Comparison of ENCODE assay signal across 8 mouse cellular contexts in genomic region chr5:19907381-19907982, GRCm38 (mm10).
A peak's percentile ranks its signal among the peaks of the same experiment; 100 is the strongest.
DNase-seq lines count a peak whose midpoint lies in the region; ATAC-seq and TF ChIP-seq lines count a peak whose summit lies in the region.

No protein-coding gene starts in this region.

- H3K27me3 ChIP-seq in ES-Bruce4 (ENCODE audit: control insufficient read depth, insufficient read depth, low read length, poor library complexity, severe bottlenecking): no peaks in the 10 kb centered on the region; the same call in 1 of the 2 replicates
- H3K27me3 ChIP-seq in forebrain, embryonic 13.5 days: no peaks in the 10 kb centered on the region
- peaks cover 17% of the 10 kb centered on the region for H3K27me3 ChIP-seq in limb, embryonic 15.5 days
- H3K27me3 ChIP-seq in stomach, embryonic 14.5 days (ENCODE audit: control insufficient read depth, insufficient read depth, low read length): no peaks in the 10 kb centered on the region

- H3K36me3 ChIP-seq in ES-Bruce4 (ENCODE audit: control insufficient read depth, insufficient read depth, low read length, poor library complexity, severe bottlenecking): no peaks in the 10 kb centered on the region
- no peaks in the 10 kb centered on the region for H3K36me3 ChIP-seq in forebrain, embryonic 13.5 days (ENCODE audit: poor library complexity, severe bottlenecking)
- no peaks in the 10 kb centered on the region for H3K36me3 ChIP-seq in limb, embryonic 15.5 days
- no peaks in the 10 kb centered on the region for H3K36me3 ChIP-seq in stomach, embryonic 14.5 days (ENCODE audit: control insufficient read depth, insufficient read depth, low read length)

- no peaks in the 10 kb centered on the region for H3K9me3 ChIP-seq in ES-Bruce4 (replicated peaks; ENCODE audit: control insufficient read depth, insufficient read depth, low read length, poor library complexity, severe bottlenecking)
- H3K9me3 ChIP-seq in forebrain, embryonic 13.5 days (replicated peaks): no peaks in the 10 kb centered on the region
- no peaks in the 10 kb centered on the region for H3K9me3 ChIP-seq in limb, embryonic 15.5 days
- H3K9me3 ChIP-seq in stomach, embryonic 14.5 days (ENCODE audit: control insufficient read depth, low read depth, low read length): no peaks in the 10 kb centered on the region

- WGBS in forebrain, embryonic 13.5 days: under 1% methylated on average over 12 of the region's 12 CpGs
- 8% methylated on average over 11 of the region's 12 CpGs for WGBS in limb, embryonic 15.5 days
- WGBS in stomach, embryonic 14.5 days: 6% methylated on average over 12 of the region's 12 CpGs

- TF ChIP-seq POLR2A in ES-Bruce4 (IDR thresholded peaks at IDR 0.05; ENCODE audit: insufficient read depth, low read length): no peak

- H3K4me2 ChIP-seq in forebrain, embryonic 13.5 days: peak overlapping the region; percentile 72
- peak overlapping the region; percentile 62 for H3K4me2 ChIP-seq in limb, embryonic 15.5 days
- H3K4me2 ChIP-seq in stomach, embryonic 14.5 days (replicated peaks; ENCODE audit: low read depth, low read length): peak overlapping the region; percentile 56

- peak overlapping the region; percentile 18; the same call in 1 of the 2 replicates for H3K4me3 ChIP-seq in ES-Bruce4 (ENCODE audit: low read depth, low read length)
- H3K4me3 ChIP-seq in forebrain, embryonic 13.5 days: peak overlapping the region; percentile 59
- peak overlapping the region; percentile 37 for H3K4me3 ChIP-seq in limb, embryonic 15.5 days
- H3K4me3 ChIP-seq in stomach, embryonic 14.5 days (ENCODE audit: low read depth, low read length): peak overlapping the region; percentile 25

- TF ChIP-seq EP300 in ES-Bruce4 (IDR thresholded peaks at IDR 0.05; ENCODE audit: insufficient read depth, low read depth, low read length): 0 out of 2 replicates have a peak, but pooled peaks have one; percentile 15

- H3K4me1 ChIP-seq in ES-Bruce4 (ENCODE audit: control insufficient read depth, insufficient read depth, low read length): peaks cover 3% of the 10 kb centered on the region
- peaks cover 24% of the 10 kb centered on the region for H3K4me1 ChIP-seq in forebrain, embryonic 13.5 days
- H3K4me1 ChIP-seq in limb, embryonic 15.5 days: peaks cover 13% of the 10 kb centered on the region; the same call in 1 of the 2 replicates
- H3K4me1 ChIP-seq in stomach, embryonic 14.5 days (ENCODE audit: control insufficient read depth, insufficient read depth, low read length): 0 out of 2 replicates have a peak, but pooled peaks cover 3% of the 10 kb centered on the region

- H3K27ac ChIP-seq in ES-Bruce4 (ENCODE audit: insufficient read depth, low read length): no peak overlapping the region
- H3K27ac ChIP-seq in forebrain, embryonic 13.5 days: peak overlapping the region; percentile 84
- no peak overlapping the region for H3K27ac ChIP-seq in limb, embryonic 15.5 days
- H3K27ac ChIP-seq in stomach, embryonic 14.5 days (ENCODE audit: low read length): no peak overlapping the region

- no peak overlapping the region; the same call in 1 of the 2 replicates for H3K9ac ChIP-seq in ES-Bruce4 (ENCODE audit: low read depth, poor library complexity, severe bottlenecking)
- H3K9ac ChIP-seq in forebrain, embryonic 13.5 days: peak overlapping the region; percentile 79
- H3K9ac ChIP-seq in limb, embryonic 15.5 days: no peak overlapping the region
- no peak overlapping the region for H3K9ac ChIP-seq in stomach, embryonic 14.5 days (replicated peaks; ENCODE audit: low read depth, low read length)

- TF ChIP-seq CTCF in ES-Bruce4 (IDR thresholded peaks at IDR 0.05; ENCODE audit: low read depth, low read length): no peak

- peak; percentile 15 to 23 for DNase-seq in frontal cortex, postnatal 10 days (ENCODE audit: low spot score in 2 of 2)
- DNase-seq in frontal cortex, postnatal 25 days (ENCODE audit: low spot score in 2 of 2): no peak
- DNase-seq in adrenal gland, postnatal 14 days: no peak
- DNase-seq in adipocyte (ENCODE audit: low spot score): no peak

- ATAC-seq in forebrain, embryonic 13.5 days: peak; percentile 71
- ATAC-seq in limb, embryonic 15.5 days (ENCODE audit: insufficient number of reproducible peaks, low FRiP score, low TSS enrichment, low read depth): no peak
- ATAC-seq in stomach, embryonic 14.5 days (ENCODE audit: insufficient number of reproducible peaks, insufficient read depth, low FRiP score, low read depth): no peak

Comparison
In these comparisons a context has a peak if more than half of its experiments do, and no peak if none do; other contexts are left out.
1. DNase-seq: peak in frontal cortex, postnatal 10 days (2 of 2); none in frontal cortex, postnatal 25 days (0 of 2), adrenal gland, postnatal 14 days (single experiment) and adipocyte (single experiment).
2. Peak in every context shown above with its lines, with median percentiles within 50 percentile points of each other: H3K4me3 ChIP-seq and H3K4me2 ChIP-seq.